Mouse (Mus musculus) megakaryocyte, embryonic 14.5 days (primary cell): ENCODE measurements around the gene Fgb. TPM values are rescaled to one million over a fixed set of nuclear protein-coding genes. Genes with fewer than 3 reads are reported as not detected.

Experiments
- H3K27me3 ChIP-seq: replicated peaks from 2 replicates; pipeline ENCODE3; 2012; ENCODE audit warnings: inconsistent platforms
- H3K36me3 ChIP-seq: replicated peaks from 2 replicates; pipeline ENCODE3; 2012; ENCODE audit warnings: low read length, inconsistent platforms, mixed read lengths
- H3K4me1 ChIP-seq: 2 replicates; pipeline ENCODE4 v1.6.1; 2012; ENCODE audit warnings: inconsistent platforms
- H3K4me3 ChIP-seq: replicated peaks from 2 replicates; pipeline ENCODE3; 2012; ENCODE audit warnings: moderate library complexity, mild to moderate bottlenecking, inconsistent platforms
- H3K9me3 ChIP-seq: 2 replicates; pipeline ENCODE4 v1.6.1; 2012; ENCODE audit warnings: inconsistent platforms
- FLI1 ChIP-seq: IDR thresholded peaks from 2 replicates; pipeline ENCODE4 v1.6.1; 2012; ENCODE audit warnings: low read length, inconsistent platforms, mixed read lengths
- GATA1 ChIP-seq: IDR thresholded peaks from 3 replicates; pipeline ENCODE4 v1.6.1; 2012; ENCODE audit warnings: mixed read lengths, low read length, inconsistent platforms, borderline replicate concordance
- polyA plus RNA-seq: library from polyadenylated mRNA; stranded (reverse); fragments of >175 nt; gene quantifications from 2 replicates; pipeline ENCODE4 v1.2.3, GENCODE M21; 2012; ENCODE audit warnings: low replicate concordance; ENCODE audit not compliant: insufficient read depth

The Fgb gene
- not detected in 2 replicates for polyA plus RNA-seq

- TF ChIP-seq GATA1 (no peak), FLI1 (no peak)
- Histone ChIP-seq H3K36me3 (no peaks in the 10 kb centered on the region), H3K4me3 (no peak within 1 kb of the TSS), H3K4me1 (peaks cover 13% of the 10 kb centered on the region), H3K27me3 (peaks cover 4% of the 10 kb centered on the region), H3K9me3 (no peaks in the 10 kb centered on the region)
Measured at GRCm38 (mm10) chr3:83049680-83050079, at the start of gene Fgb. Gene Fgb, minus strand, starts transcription at chr3:83049863.

- Histone ChIP-seq H3K27me3 (no peaks in the 10 kb centered on the region), H3K36me3 (no peaks in the 10 kb centered on the region), H3K9me3 (peaks cover 8% of the 10 kb centered on the region), H3K4me3 (no peak overlapping the region), H3K4me1 (no peaks in the 10 kb centered on the region)
- TF ChIP-seq FLI1, result no peak
- no peak for TF ChIP-seq GATA1
Measured at GRCm38 (mm10) chr3:83099139-83099538, 49.5 kb upstream of the Fgb start.

- H3K4me3 ChIP-seq, result no peak overlapping the region
- TF ChIP-seq FLI1 (no peak), GATA1 (no peak)
- H3K4me1 ChIP-seq, result no peaks in the 10 kb centered on the region
- peaks cover 7% of the 10 kb centered on the region; the same call in 1 of the 2 replicates for H3K9me3 ChIP-seq
- no peaks in the 10 kb centered on the region for H3K36me3 ChIP-seq
- no peaks in the 10 kb centered on the region for H3K27me3 ChIP-seq
Measured at GRCm38 (mm10) chr3:83098546-83099034, 48.9 kb upstream of the Fgb start.

- Histone ChIP-seq H3K36me3 (no peaks in the 10 kb centered on the region), H3K9me3 (peaks cover 5% of the 10 kb centered on the region; the same call in 1 of the 2 replicates), H3K4me3 (no peak overlapping the region), H3K4me1 (no peaks in the 10 kb centered on the region), H3K27me3 (no peaks in the 10 kb centered on the region)
- TF ChIP-seq GATA1 (no peak), FLI1 (no peak)
Measured at GRCm38 (mm10) chr3:83097586-83097985, 47.9 kb upstream of the Fgb start.

GRCm38 (mm10) chr3:83080567-83081055, 30.9 kb upstream of the Fgb start:
- Histone ChIP-seq H3K4me3 (peak overlapping the region; percentile 88), H3K27me3 (no peaks in the 10 kb centered on the region), H3K36me3 (no peaks in the 10 kb centered on the region), H3K4me1 (peaks cover 9% of the 10 kb centered on the region), H3K9me3 (peaks cover 6% of the 10 kb centered on the region)
- TF ChIP-seq FLI1 (no peak), GATA1 (no peak)

- TF ChIP-seq GATA1, result no peak
- TF ChIP-seq FLI1, result no peak
- H3K4me3 ChIP-seq, result no peak overlapping the region
- no peaks in the 10 kb centered on the region for H3K27me3 ChIP-seq
- H3K4me1 ChIP-seq, result peaks cover 9% of the 10 kb centered on the region
- no peaks in the 10 kb centered on the region for H3K9me3 ChIP-seq
- H3K36me3 ChIP-seq, result peaks cover 19% of the 10 kb centered on the region
Measured at GRCm38 (mm10) chr3:83076563-83076962, 26.9 kb upstream of the Fgb start.

GRCm38 (mm10) chr3:83070231-83070630, 20.6 kb upstream of the Fgb start:
- H3K27me3 ChIP-seq, result no peaks in the 10 kb centered on the region
- TF ChIP-seq GATA1 (no peak), FLI1 (no peak)
- no peaks in the 10 kb centered on the region for H3K9me3 ChIP-seq
- peaks cover 82% of the 10 kb centered on the region for H3K36me3 ChIP-seq
- no peak overlapping the region for H3K4me3 ChIP-seq
- peaks cover 7% of the 10 kb centered on the region for H3K4me1 ChIP-seq

GRCm38 (mm10) chr3:83068869-83069268, 19.2 kb upstream of the Fgb start:
- Histone ChIP-seq H3K4me1 (peaks cover 7% of the 10 kb centered on the region), H3K4me3 (no peak overlapping the region), H3K36me3 (peaks cover 87% of the 10 kb centered on the region), H3K27me3 (no peaks in the 10 kb centered on the region), H3K9me3 (no peaks in the 10 kb centered on the region)
- no peak for TF ChIP-seq FLI1
- no peak for TF ChIP-seq GATA1

GRCm38 (mm10) chr3:83067920-83068319, 18.3 kb upstream of the Fgb start:
- Histone ChIP-seq H3K36me3 (peaks cover 88% of the 10 kb centered on the region), H3K9me3 (no peaks in the 10 kb centered on the region), H3K4me3 (no peak overlapping the region), H3K4me1 (peaks cover 7% of the 10 kb centered on the region), H3K27me3 (no peaks in the 10 kb centered on the region)
- TF ChIP-seq FLI1 (no peak), GATA1 (no peak)

- no peak overlapping the region for H3K4me3 ChIP-seq
- H3K36me3 ChIP-seq, result peaks cover 52% of the 10 kb centered on the region
- H3K4me1 ChIP-seq, result peaks cover 28% of the 10 kb centered on the region
- no peaks in the 10 kb centered on the region for H3K27me3 ChIP-seq
- no peaks in the 10 kb centered on the region for H3K9me3 ChIP-seq
- TF ChIP-seq GATA1 (no peak), FLI1 (no peak)
Measured at GRCm38 (mm10) chr3:83057046-83057445, 7.4 kb upstream of the Fgb start.
